Mouse (Mus musculus) A20 (cell line): ENCODE data around the gene Snx11.

Experiments used
- DNase-seq: peaks from one replicate; pipeline ENCODE4 v3.0.0-alpha.2; 2011; ENCODE audit warnings: low read depth, low spot score

Gene Snx11

GRCm38 (mm10) chr11:96762742-96763470 lies 14.5 kb downstream of the Snx11 start:
- DNase-seq: no peak

GRCm38 (mm10) chr11:96761984-96762383 lies 15.4 kb downstream of the Snx11 start:
- DNase-seq: no peak

DNA sequence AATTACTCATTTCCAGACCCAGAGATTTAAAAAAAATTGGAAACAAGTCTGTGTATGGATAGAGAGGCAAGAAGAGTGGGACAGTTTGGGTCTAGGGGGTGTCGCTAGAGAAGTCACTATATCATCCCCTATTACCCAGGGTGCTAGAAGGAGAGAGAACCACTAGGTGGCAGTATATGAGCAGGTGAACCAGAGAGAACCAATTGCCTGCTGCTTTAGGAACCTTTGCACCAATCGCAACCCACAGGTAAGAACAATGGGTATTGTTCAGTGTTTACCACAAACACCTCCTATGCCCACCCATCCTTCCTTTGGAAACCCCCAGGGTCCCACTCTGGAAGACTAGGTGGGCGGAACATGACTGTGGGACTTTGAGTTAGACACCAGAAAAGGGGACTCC lies 17.3 kb downstream of the Snx11 start:
- DNase-seq: peak; percentile 80

GRCm38 (mm10) chr11:96758402-96758801 lies 19.0 kb downstream of the Snx11 start:
- DNase-seq: no peak

DNA sequence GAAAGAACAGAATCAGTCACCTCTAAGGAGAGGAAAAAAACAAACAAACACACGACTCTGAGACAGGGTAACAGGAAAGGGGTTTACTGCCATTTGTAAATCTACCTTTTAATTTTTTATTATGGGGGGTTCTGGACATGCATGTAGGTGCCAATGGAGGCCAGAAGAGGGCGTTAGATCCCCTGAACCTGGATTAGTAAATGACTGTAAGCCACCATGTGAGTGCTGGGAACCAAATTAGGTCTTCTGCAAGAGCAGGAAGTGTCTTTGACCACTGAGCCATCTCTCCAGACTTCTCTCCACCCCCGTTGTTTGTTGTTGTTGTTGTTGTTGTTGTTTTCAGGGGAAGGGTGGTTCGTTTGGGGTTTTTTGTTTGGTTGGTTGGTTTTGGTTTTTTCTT lies 19.9 kb downstream of the Snx11 start:
- no peak for DNase-seq

- peak; percentile 17 for DNase-seq
Measured at GRCm38 (mm10) chr11:96755298-96755697, 22.1 kb downstream of the Snx11 start.

- DNase-seq: no peak
Measured at GRCm38 (mm10) chr11:96747555-96747954, 29.8 kb downstream of the Snx11 start.

- no peak for DNase-seq
Measured at GRCm38 (mm10) chr11:96746648-96747047, 30.7 kb downstream of the Snx11 start.

GRCm38 (mm10) chr11:96743891-96744290 lies 33.5 kb downstream of the Snx11 start:
- DNase-seq: no peak

DNA sequence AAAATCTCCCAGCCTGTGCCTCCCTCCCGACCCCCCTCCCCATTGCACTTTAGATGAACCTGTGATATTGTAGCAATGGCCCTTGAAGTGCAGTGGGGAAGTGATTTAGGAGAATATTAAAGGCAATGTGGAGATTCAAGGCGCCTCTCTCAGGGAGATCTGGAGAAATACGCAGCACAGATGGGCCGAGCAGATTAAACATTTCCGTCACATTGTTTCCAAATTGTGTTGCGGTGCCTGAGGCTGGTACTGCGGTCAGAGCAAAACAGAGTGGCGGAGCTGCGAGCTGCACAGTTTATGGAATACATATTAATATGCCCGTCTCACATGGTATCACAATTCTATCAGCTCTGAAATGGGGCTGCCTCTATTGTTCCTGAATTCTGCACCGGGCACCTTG lies 34.4 kb downstream of the Snx11 start:
- no peak for DNase-seq

GRCm38 (mm10) chr11:96741995-96742394 lies 35.4 kb downstream of the Snx11 start:
- no peak for DNase-seq

DNA sequence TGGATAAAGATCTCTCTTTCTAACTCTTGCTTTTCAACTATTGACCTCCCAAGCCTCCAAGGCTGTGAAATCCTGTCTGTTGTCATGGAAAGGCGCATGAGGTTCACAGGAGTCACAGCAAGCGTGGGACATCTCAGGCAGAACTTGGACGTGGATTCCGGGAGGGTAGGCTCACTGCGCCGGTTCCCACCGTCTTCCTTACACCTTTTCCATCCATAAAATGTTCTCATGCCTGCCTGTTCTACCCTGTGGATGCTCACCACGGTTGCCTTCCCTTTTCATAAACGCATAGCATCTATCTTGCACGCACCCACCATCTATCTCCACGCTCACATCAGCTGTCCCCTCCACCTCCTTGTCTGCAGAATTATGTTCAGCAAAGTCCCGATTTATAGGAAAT lies 36.6 kb downstream of the Snx11 start:
- DNase-seq: no peak

GRCm38 (mm10) chr11:96737673-96738471 lies 39.5 kb downstream of the Snx11 start:
- no peak for DNase-seq

GRCm38 (mm10) chr11:96736361-96736760 lies 41.0 kb downstream of the Snx11 start:
- no peak for DNase-seq

GRCm38 (mm10) chr11:96735908-96736307 lies 41.5 kb downstream of the Snx11 start:
- DNase-seq: no peak

DNA sequence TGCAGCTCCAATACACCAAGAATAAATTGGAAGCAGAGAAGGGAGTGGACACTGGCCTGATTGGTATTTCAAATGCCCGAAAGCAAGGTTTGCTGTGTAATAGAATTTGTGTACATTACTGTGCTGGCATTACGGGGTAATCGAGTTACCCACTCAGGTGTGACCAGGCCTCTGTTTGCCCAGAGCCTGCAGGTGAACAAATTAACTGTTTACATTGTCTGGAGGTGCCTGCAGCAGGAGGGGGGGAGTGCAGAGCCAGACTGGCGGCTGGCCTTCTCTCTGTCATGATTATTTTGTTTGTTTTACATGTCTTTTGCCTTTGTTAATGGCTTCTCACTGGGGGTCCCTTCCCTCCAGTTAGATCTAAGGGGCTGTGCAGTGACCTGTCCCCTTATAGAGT lies 44.7 kb downstream of the Snx11 start:
- no peak for DNase-seq

- DNase-seq: no peak
Measured at GRCm38 (mm10) chr11:96730327-96730726, 47.0 kb downstream of the Snx11 start.

- DNase-seq: no peak
Measured at GRCm38 (mm10) chr11:96729462-96729861, 47.9 kb downstream of the Snx11 start.

DNA sequence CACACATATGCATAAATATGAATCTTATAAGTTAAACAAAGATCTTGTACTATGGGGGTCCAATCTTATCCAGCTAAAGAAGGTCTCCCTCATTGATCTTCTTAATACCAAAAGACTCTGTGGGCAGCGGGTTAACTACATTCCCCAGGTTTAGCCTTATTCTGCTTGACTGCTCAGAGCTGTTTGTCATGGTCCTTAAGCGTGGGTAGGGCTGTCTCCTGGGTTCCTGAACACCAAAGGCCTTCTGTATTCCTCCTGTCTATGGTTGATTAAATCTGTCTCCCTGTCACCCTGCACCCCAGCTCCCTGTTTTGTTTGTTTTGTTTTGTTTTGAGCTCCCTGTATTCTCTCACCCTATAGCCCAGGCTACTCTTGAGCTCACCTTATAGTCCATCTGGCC lies 48.8 kb downstream of the Snx11 start:
- no peak for DNase-seq

GRCm38 (mm10) chr11:96725833-96726232 lies 51.5 kb downstream of the Snx11 start:
- no peak for DNase-seq

DNA sequence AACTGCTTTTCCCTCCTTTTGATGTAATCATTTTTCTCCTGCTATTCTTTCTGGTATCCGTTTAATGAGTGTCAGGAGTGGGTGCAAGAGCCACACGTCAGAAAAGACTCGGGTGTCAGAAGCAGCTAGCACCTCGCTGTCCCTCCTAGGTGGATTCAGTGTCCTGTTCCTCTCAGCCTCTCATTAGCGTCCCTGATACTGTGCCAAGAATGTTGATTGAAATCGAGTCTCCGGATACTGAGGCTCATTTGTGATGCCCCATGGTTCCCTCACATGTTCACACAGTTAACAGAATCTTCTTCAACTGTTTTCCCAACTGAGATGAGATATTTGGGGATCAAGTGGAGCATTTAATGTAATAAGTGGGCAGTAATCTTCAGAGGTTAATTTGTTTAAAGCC lies 58.8 kb downstream of the Snx11 start:
- DNase-seq: no peak
